Comparison of ENCODE assay signal across 8 mouse cellular contexts in genomic region chr10:117746297-117746883, GRCm38 (mm10). TPM values are rescaled to one million over a fixed set of nuclear protein-coding genes. Genes with fewer than 3 reads are reported as not detected.
DNase-seq lines count a peak whose midpoint lies in the region; ATAC-seq and TF ChIP-seq lines count a peak whose summit lies in the region.

TSS of gene Slc35e3 (minus strand) at chr10:117746365.

- WGBS in forebrain, embryonic 14.5 days, result 15% methylated on average over 44 of the region's 46 CpGs
- 14% methylated on average over 46 of the region's 46 CpGs for WGBS in large intestine, adult 2 months
- WGBS in liver, embryonic 16.5 days (ENCODE audit: insufficient replicate concordance), result 14% methylated on average over 43 of the region's 46 CpGs
- 15% methylated on average over 43 of the region's 46 CpGs for WGBS in neural tube, embryonic 12.5 days
- 18% methylated on average over 29 of the region's 46 CpGs for WGBS in stomach, postnatal 0 days

- TF ChIP-seq CTCF in stomach, postnatal 0 days (IDR thresholded peaks at IDR 0.05; ENCODE audit: low read depth), result no peak

- TF ChIP-seq EP300 in stomach, postnatal 0 days (optimal IDR thresholded peaks at IDR 0.05), result no peak

- peak within 1 kb of the TSS; percentile 77 for H3K9ac ChIP-seq in forebrain, embryonic 14.5 days (ENCODE audit: low read length)
- peak within 1 kb of the TSS; percentile 43 for H3K9ac ChIP-seq in liver, embryonic 16.5 days (ENCODE audit: low read depth, low read length)
- peak within 1 kb of the TSS; percentile 57 for H3K9ac ChIP-seq in neural tube, embryonic 12.5 days
- H3K9ac ChIP-seq in stomach, postnatal 0 days (ENCODE audit: low read length), result peak within 1 kb of the TSS; percentile 39

- no peaks in the 10 kb centered on the region for H3K27me3 ChIP-seq in forebrain, embryonic 14.5 days (replicated peaks; ENCODE audit: control insufficient read depth, insufficient read depth, low read length)
- H3K27me3 ChIP-seq in liver, embryonic 16.5 days (ENCODE audit: control insufficient read depth, insufficient read depth, low read depth, low read length), result no peaks in the 10 kb centered on the region
- H3K27me3 ChIP-seq in neural tube, embryonic 12.5 days (replicated peaks), result no peaks in the 10 kb centered on the region
- no peaks in the 10 kb centered on the region for H3K27me3 ChIP-seq in stomach, postnatal 0 days (ENCODE audit: control insufficient read depth, insufficient read depth, low read length)

- peaks cover 36% of the 10 kb centered on the region for H3K36me3 ChIP-seq in forebrain, embryonic 14.5 days (ENCODE audit: control insufficient read depth, insufficient read depth, low read length)
- peaks cover 20% of the 10 kb centered on the region for H3K36me3 ChIP-seq in liver, embryonic 16.5 days (ENCODE audit: control insufficient read depth, insufficient read depth)
- peaks cover 31% of the 10 kb centered on the region for H3K36me3 ChIP-seq in neural tube, embryonic 12.5 days
- peaks cover 3% of the 10 kb centered on the region; the same call in 1 of the 2 replicates for H3K36me3 ChIP-seq in stomach, postnatal 0 days (ENCODE audit: control insufficient read depth, insufficient read depth, low read length)

- H3K4me3 ChIP-seq in forebrain, embryonic 14.5 days (ENCODE audit: low read depth, low read length), result peak within 1 kb of the TSS; percentile 56
- peak within 1 kb of the TSS; percentile 56 for H3K4me3 ChIP-seq in liver, embryonic 16.5 days (ENCODE audit: low read depth, low read length)
- H3K4me3 ChIP-seq in neural tube, embryonic 12.5 days, result peak within 1 kb of the TSS; percentile 52
- H3K4me3 ChIP-seq in stomach, postnatal 0 days (ENCODE audit: low read depth, low read length), result peak within 1 kb of the TSS; percentile 43

- peak; percentile 94 for DNase-seq in ES-CJ7 (ENCODE audit: low read depth, low spot score)
- DNase-seq in cerebellum, adult 11 months, result peak; percentile 94
- peak; percentile 96 for DNase-seq in forebrain, embryonic 14.5 days (ENCODE audit: low spot score)
- peak; percentile 99 for DNase-seq in heart, postnatal 14 days
- peak; percentile 69 for DNase-seq in large intestine, adult 2 months (ENCODE audit: low read depth, low spot score)
- DNase-seq in stomach, postnatal 0 days (ENCODE audit: low spot score), result peak; percentile 97

- no peaks in the 10 kb centered on the region for H3K9me3 ChIP-seq in forebrain, embryonic 14.5 days (replicated peaks; ENCODE audit: control insufficient read depth, low read length)
- no peaks in the 10 kb centered on the region for H3K9me3 ChIP-seq in liver, embryonic 16.5 days (replicated peaks; ENCODE audit: control insufficient read depth, low read length)
- no peaks in the 10 kb centered on the region for H3K9me3 ChIP-seq in neural tube, embryonic 12.5 days
- H3K9me3 ChIP-seq in stomach, postnatal 0 days (ENCODE audit: control insufficient read depth, low read length), result no peaks in the 10 kb centered on the region

- no peak within 1 kb of the TSS for H3K27ac ChIP-seq in forebrain, embryonic 14.5 days (ENCODE audit: low read depth, low read length)
- H3K27ac ChIP-seq in liver, embryonic 16.5 days (ENCODE audit: low read length), result peak within 1 kb of the TSS; percentile 64
- H3K27ac ChIP-seq in neural tube, embryonic 12.5 days, result no peak within 1 kb of the TSS
- H3K27ac ChIP-seq in stomach, postnatal 0 days (replicated peaks), result peak within 1 kb of the TSS; percentile 26; the same call in 1 of the 2 replicates

- H3K4me1 ChIP-seq in forebrain, embryonic 14.5 days (ENCODE audit: control insufficient read depth, insufficient read depth, low read length), result peaks cover 17% of the 10 kb centered on the region
- peaks cover 7% of the 10 kb centered on the region for H3K4me1 ChIP-seq in liver, embryonic 16.5 days (ENCODE audit: control insufficient read depth, low read depth, low read length)
- H3K4me1 ChIP-seq in neural tube, embryonic 12.5 days, result peaks cover 18% of the 10 kb centered on the region
- no peaks in the 10 kb centered on the region for H3K4me1 ChIP-seq in stomach, postnatal 0 days (replicated peaks; ENCODE audit: control insufficient read depth, insufficient read depth)

- peak within 1 kb of the TSS; percentile 79 for H3K4me2 ChIP-seq in forebrain, embryonic 14.5 days (ENCODE audit: low read length)
- H3K4me2 ChIP-seq in liver, embryonic 16.5 days (ENCODE audit: low read depth, low read length), result peak within 1 kb of the TSS; percentile 75
- peak within 1 kb of the TSS; percentile 78 for H3K4me2 ChIP-seq in neural tube, embryonic 12.5 days (replicated peaks)
- peak within 1 kb of the TSS; percentile 55 for H3K4me2 ChIP-seq in stomach, postnatal 0 days (replicated peaks; ENCODE audit: low read depth)

- intact Hi-C loops in heart, postnatal 14 days (cut with DNase I), result no loop called here

- ATAC-seq in forebrain, embryonic 14.5 days, result peak; percentile 98
- peak; percentile 99 for ATAC-seq in liver, embryonic 16.5 days (ENCODE audit: low read depth)
- ATAC-seq in neural tube, embryonic 12.5 days (ENCODE audit: low FRiP score, low read depth), result peak; percentile 97
- ATAC-seq in stomach, postnatal 0 days (ENCODE audit: low FRiP score, low TSS enrichment), result peak; percentile 92

RNA-seq across cellular contexts. Expression of gene Slc35e3, which starts in this region (rescaled TPM):
- polyA plus RNA-seq in forebrain, embryonic 14.5 days (2014; fragmentation: Nextera tagmentation; extraction: Ambion mirVana), result 17.7 and 20.1 TPM in 2 replicates
- total RNA-seq in heart, postnatal 14 days (2021), result 1 to 10 TPM; 6.3 to 6.6 TPM
- polyA plus RNA-seq in large intestine, adult 2 months (2012; rRNA removed), result 3.3 and 4.8 TPM in 2 replicates
- polyA plus RNA-seq in liver, embryonic 16.5 days (2015; fragmentation: Nextera tagmentation; extraction: Ambion mirVana), result 2.3 and 2.5 TPM in 2 replicates
- polyA plus RNA-seq in neural tube, embryonic 12.5 days (2016; fragmentation: Nextera tagmentation; extraction: Ambion mirVana), result 34.5 and 36.6 TPM in 2 replicates
- polyA plus RNA-seq in stomach, postnatal 0 days (2015; fragmentation: Nextera tagmentation; extraction: Ambion mirVana), result 19.4 and 21.0 TPM in 2 replicates

Comparison
In these comparisons a context has a peak if more than half of its experiments do, and no peak if none do; other contexts are left out.
1. H3K27ac ChIP-seq: peak in liver, embryonic 16.5 days (single experiment) and stomach, postnatal 0 days (single experiment); none in forebrain, embryonic 14.5 days (single experiment) and neural tube, embryonic 12.5 days (single experiment).
2. Peak in every context shown above with its lines, with median percentiles within 50 percentile points of each other: DNase-seq, ATAC-seq, H3K4me2 ChIP-seq, H3K4me3 ChIP-seq and H3K9ac ChIP-seq.